ENCODE assay signal across 19 mouse cellular contexts in the genomic region with DNA sequence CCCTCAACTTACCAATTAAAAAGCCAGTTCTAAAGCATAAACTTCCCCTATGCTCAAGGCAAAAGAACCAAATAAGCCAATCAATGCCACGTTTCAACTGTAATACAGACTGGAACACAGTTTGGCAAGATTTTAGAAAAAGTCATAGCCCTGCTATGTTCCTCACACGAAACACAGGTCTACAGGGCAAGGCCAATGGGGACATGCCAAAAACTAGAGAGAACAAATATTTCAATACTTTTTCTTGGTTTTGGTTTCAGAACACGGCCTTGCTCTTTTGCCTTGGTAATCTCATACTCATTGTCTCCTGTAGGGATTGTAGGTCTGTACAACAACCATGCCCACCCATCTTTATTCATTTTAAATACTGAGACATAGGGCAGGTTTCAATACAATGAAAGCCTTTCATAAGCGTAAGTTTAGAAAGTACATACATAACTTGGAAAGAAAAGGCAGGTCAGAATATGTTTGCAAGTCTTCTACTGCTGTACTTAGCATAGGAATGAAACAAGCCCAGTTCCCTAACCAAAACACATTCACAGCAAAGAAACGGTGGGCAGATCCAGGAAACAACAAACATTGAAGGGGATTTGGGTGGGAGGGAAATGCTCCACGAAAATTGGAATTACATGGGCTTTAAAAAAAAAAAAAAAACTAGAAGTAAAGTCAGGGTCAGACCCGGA.
DNase-seq lines count a peak whose midpoint lies in the region; ATAC-seq lines count a peak whose summit lies in the region.
"Had no signal": no experiment of that assay in that cellular context is flagged by ENCODE, and none has a peak within 500 bp of the region (broad histone marks: within the 10 kb centered on the region; RNA-seq: fewer than 3 reads in every experiment).

No protein-coding gene starts in this region.

- H3K4me2 ChIP-seq in hindbrain, embryonic 13.5 days: no peak overlapping the region
- H3K4me2 ChIP-seq in midbrain, embryonic 13.5 days (replicated peaks): 0 out of 2 replicates have a peak overlapping the region, but pooled peaks have one; percentile 22
- no peak overlapping the region for H3K4me2 ChIP-seq in midbrain, embryonic 15.5 days
- H3K4me2 ChIP-seq in embryonic facial prominence, embryonic 11.5 days (ENCODE audit: low read depth, low read length): no peak overlapping the region
- no peak overlapping the region for H3K4me2 ChIP-seq in limb, embryonic 13.5 days (replicated peaks)
- H3K4me2 ChIP-seq: heart, embryonic 12.5 days had no signal

- H3K9me3 ChIP-seq in hindbrain, embryonic 10.5 days: no peaks in the 10 kb centered on the region
- H3K9me3 ChIP-seq in hindbrain, embryonic 13.5 days: no peaks in the 10 kb centered on the region
- H3K9me3 ChIP-seq in midbrain, embryonic 13.5 days: no peaks in the 10 kb centered on the region
- H3K9me3 ChIP-seq in midbrain, embryonic 15.5 days: no peaks in the 10 kb centered on the region
- no peaks in the 10 kb centered on the region for H3K9me3 ChIP-seq in embryonic facial prominence, embryonic 11.5 days (replicated peaks; ENCODE audit: control insufficient read depth, low read length)
- no peaks in the 10 kb centered on the region for H3K9me3 ChIP-seq in limb, embryonic 13.5 days
- H3K9me3 ChIP-seq: G1E; heart, embryonic 12.5 days had no signal

- no peak for DNase-seq in hindbrain, embryonic 10.5 days (ENCODE audit: low spot score)
- no peak for DNase-seq in embryonic facial prominence, embryonic 11.5 days (ENCODE audit: low spot score)
- no peak for DNase-seq in gastrocnemius, postnatal 10 days
- DNase-seq: cerebellum, adult 11-12 months; heart, postnatal 4 days; kidney, adult 2 months; left cerebral cortex, postnatal 4 days; lung, adult 2 months; right cerebral cortex, postnatal 14 days; thymus, postnatal 25 days had no signal

- H3K27ac ChIP-seq in hindbrain, embryonic 10.5 days: peak overlapping the region; percentile 63; the same call in 1 of the 2 replicates
- no peak overlapping the region for H3K27ac ChIP-seq in hindbrain, embryonic 13.5 days
- H3K27ac ChIP-seq in midbrain, embryonic 13.5 days: no peak overlapping the region
- H3K27ac ChIP-seq in midbrain, embryonic 15.5 days: no peak overlapping the region
- 0 out of 2 replicates have a peak overlapping the region, but pooled peaks have one; percentile 25 for H3K27ac ChIP-seq in embryonic facial prominence, embryonic 11.5 days (replicated peaks; ENCODE audit: low read depth, low read length)
- peak overlapping the region; percentile 77 for H3K27ac ChIP-seq in limb, embryonic 13.5 days
- H3K27ac ChIP-seq: macrophage had no signal

- no peaks in the 10 kb centered on the region for H3K27me3 ChIP-seq in hindbrain, embryonic 10.5 days (ENCODE audit: insufficient read depth, poor library complexity, severe bottlenecking)
- H3K27me3 ChIP-seq in hindbrain, embryonic 13.5 days: no peaks in the 10 kb centered on the region
- H3K27me3 ChIP-seq in midbrain, embryonic 13.5 days: no peaks in the 10 kb centered on the region
- no peaks in the 10 kb centered on the region for H3K27me3 ChIP-seq in midbrain, embryonic 15.5 days (replicated peaks)
- no peaks in the 10 kb centered on the region for H3K27me3 ChIP-seq in embryonic facial prominence, embryonic 11.5 days (ENCODE audit: control insufficient read depth, insufficient read depth, low read length)
- H3K27me3 ChIP-seq in limb, embryonic 13.5 days: no peaks in the 10 kb centered on the region
- H3K27me3 ChIP-seq: heart, embryonic 12.5 days had no signal

- WGBS in hindbrain, embryonic 10.5 days: 58% methylated on average over 7 of the region's 7 CpGs
- WGBS in hindbrain, embryonic 13.5 days: 48% methylated on average over 7 of the region's 7 CpGs
- WGBS in midbrain, embryonic 13.5 days: 45% methylated on average over 7 of the region's 7 CpGs
- WGBS in midbrain, embryonic 15.5 days: 38% methylated on average over 7 of the region's 7 CpGs
- WGBS in embryonic facial prominence, embryonic 11.5 days: 43% methylated on average over 7 of the region's 7 CpGs
- WGBS in limb, embryonic 13.5 days: 30% methylated on average over 7 of the region's 7 CpGs

- peaks cover 59% of the 10 kb centered on the region for H3K36me3 ChIP-seq in hindbrain, embryonic 10.5 days
- H3K36me3 ChIP-seq in hindbrain, embryonic 13.5 days: peaks cover 72% of the 10 kb centered on the region
- peaks cover 66% of the 10 kb centered on the region for H3K36me3 ChIP-seq in midbrain, embryonic 13.5 days
- H3K36me3 ChIP-seq in midbrain, embryonic 15.5 days (replicated peaks): peaks cover 61% of the 10 kb centered on the region
- H3K36me3 ChIP-seq in embryonic facial prominence, embryonic 11.5 days (replicated peaks; ENCODE audit: control insufficient read depth, insufficient read depth, low read depth, low read length): no peaks in the 10 kb centered on the region; the same call in none of the 2 replicates
- peaks cover 67% of the 10 kb centered on the region for H3K36me3 ChIP-seq in limb, embryonic 13.5 days

- no peak overlapping the region for H3K4me3 ChIP-seq in hindbrain, embryonic 10.5 days
- no peak overlapping the region for H3K4me3 ChIP-seq in hindbrain, embryonic 13.5 days
- no peak overlapping the region for H3K4me3 ChIP-seq in midbrain, embryonic 13.5 days (replicated peaks)
- no peak overlapping the region for H3K4me3 ChIP-seq in midbrain, embryonic 15.5 days
- H3K4me3 ChIP-seq in embryonic facial prominence, embryonic 11.5 days (ENCODE audit: low read depth, low read length): no peak overlapping the region
- no peak overlapping the region for H3K4me3 ChIP-seq in limb, embryonic 13.5 days
- H3K4me3 ChIP-seq: heart, embryonic 12.5 days; myocyte had no signal

- no peak overlapping the region for H3K9ac ChIP-seq in hindbrain, embryonic 13.5 days
- H3K9ac ChIP-seq in midbrain, embryonic 13.5 days (replicated peaks): no peak overlapping the region
- H3K9ac ChIP-seq in midbrain, embryonic 15.5 days: no peak overlapping the region
- no peak overlapping the region for H3K9ac ChIP-seq in embryonic facial prominence, embryonic 11.5 days (replicated peaks; ENCODE audit: low read length)
- H3K9ac ChIP-seq in limb, embryonic 13.5 days: no peak overlapping the region
- H3K9ac ChIP-seq: heart, embryonic 12.5 days had no signal

- no peak for ATAC-seq in hindbrain, embryonic 13.5 days (ENCODE audit: low FRiP score)
- no peak for ATAC-seq in midbrain, embryonic 13.5 days
- ATAC-seq in midbrain, embryonic 15.5 days (replicated peaks): no peak
- ATAC-seq in embryonic facial prominence, embryonic 11.5 days (replicated peaks; ENCODE audit: insufficient number of reproducible peaks, low FRiP score, low TSS enrichment, low read depth): no peak
- ATAC-seq in limb, embryonic 13.5 days (ENCODE audit: low FRiP score, low read depth): no peak
- no peak for ATAC-seq in megakaryocyte-erythroid progenitor cell, adult 5-6 weeks (replicated peaks; ENCODE audit: low FRiP score, low TSS enrichment, poor library complexity, severe bottlenecking)

- H3K4me1 ChIP-seq in hindbrain, embryonic 10.5 days (replicated peaks): peaks cover 21% of the 10 kb centered on the region
- H3K4me1 ChIP-seq in hindbrain, embryonic 13.5 days (replicated peaks): peaks cover 4% of the 10 kb centered on the region; the same call in 1 of the 2 replicates
- peaks cover 6% of the 10 kb centered on the region for H3K4me1 ChIP-seq in midbrain, embryonic 13.5 days (replicated peaks)
- H3K4me1 ChIP-seq in midbrain, embryonic 15.5 days: no peaks in the 10 kb centered on the region
- H3K4me1 ChIP-seq in embryonic facial prominence, embryonic 11.5 days (ENCODE audit: control insufficient read depth, insufficient read depth, low read length): no peaks in the 10 kb centered on the region
- H3K4me1 ChIP-seq in limb, embryonic 13.5 days: peaks cover 16% of the 10 kb centered on the region
- H3K4me1 ChIP-seq: heart, embryonic 12.5 days had no signal

Comparison
In these comparisons a context has a peak if more than half of its experiments do, and no peak if none do; other contexts are left out.
1. H3K27ac ChIP-seq: peak in hindbrain, embryonic 10.5 days (single experiment), embryonic facial prominence, embryonic 11.5 days (single experiment) and limb, embryonic 13.5 days (single experiment); none in hindbrain, embryonic 13.5 days (single experiment), midbrain, embryonic 13.5 days (single experiment) and midbrain, embryonic 15.5 days (single experiment).